Mouse (Mus musculus): ENCODE measurements around the gene Ica1. TPM values are rescaled to one million over a fixed set of nuclear protein-coding genes. Genes with fewer than 3 reads are reported as not detected.
A peak's percentile ranks its signal among the peaks of the same experiment; 100 is the strongest.

Gene Ica1
- total RNA-seq, 2 experiments from 2014 or later, result 6.8 to 8.0 TPM

GRCm38 (mm10) chr6:8744886-8745285, 33.4 kb downstream of the Ica1 start:
- intact Hi-C loops (cut with DNase I), result no loop called here
- DNase-seq, result no peak

GRCm38 (mm10) chr6:8744273-8744785, 34.0 kb downstream of the Ica1 start:
- no peak for DNase-seq
- intact Hi-C loops (cut with DNase I), result no loop called here

GRCm38 (mm10) chr6:8742449-8742848, 35.8 kb downstream of the Ica1 start:
- intact Hi-C loops (cut with DNase I), result no loop called here

GRCm38 (mm10) chr6:8741659-8742058, 36.6 kb downstream of the Ica1 start:
- intact Hi-C loops (cut with DNase I), result no loop called here
- DNase-seq, result no peak

More at GRCm38 (mm10) chr6:8742449-8742848, 35.8 kb downstream of the Ica1 start:
- no peak for DNase-seq

- intact Hi-C loops (cut with DNase I), result no loop called here
- no peak for DNase-seq
Measured at GRCm38 (mm10) chr6:8740092-8740491, 38.2 kb downstream of the Ica1 start.

- DNase-seq, result no peak
- intact Hi-C loops (cut with DNase I), result loop anchor here (5.0 kb wide), 1 partner anchor 1006 kb away; no protein-coding TSS in a partner anchor
Measured at GRCm38 (mm10) chr6:8738396-8738795, 39.9 kb downstream of the Ica1 start.

GRCm38 (mm10) chr6:8736493-8736820, 41.8 kb downstream of the Ica1 start:
- no peak for DNase-seq
- intact Hi-C loops (cut with DNase I), result loop anchor here (1.0 to 5.0 kb wide), 4 partner anchors 94 to 1004 kb away; no protein-coding TSS in a partner anchor

GRCm38 (mm10) chr6:8735657-8736492, 42.4 kb downstream of the Ica1 start:
- intact Hi-C loops (cut with DNase I), result loop anchor here (1.0 to 5.0 kb wide), 4 partner anchors 95 to 1004 kb away; no protein-coding TSS in a partner anchor
- DNase-seq, result peak; percentile 58 to 69

- intact Hi-C loops (cut with DNase I), result loop anchor here (5.0 kb wide), 1 partner anchor 1003 kb away; no protein-coding TSS in a partner anchor
- no peak for DNase-seq
Measured at GRCm38 (mm10) chr6:8735044-8735443, 43.2 kb downstream of the Ica1 start.

- DNase-seq, result no peak
- intact Hi-C loops (cut with DNase I), result no loop called here
Measured at GRCm38 (mm10) chr6:8732492-8732891, 45.8 kb downstream of the Ica1 start.

GRCm38 (mm10) chr6:8731656-8732191, 46.6 kb downstream of the Ica1 start:
- intact Hi-C loops (cut with DNase I), result no loop called here
- DNase-seq, result no peak

GRCm38 (mm10) chr6:8730433-8730832, 47.9 kb downstream of the Ica1 start:
- intact Hi-C loops (cut with DNase I), result no loop called here
- DNase-seq, result no peak

- DNase-seq, result no peak
- intact Hi-C loops (cut with DNase I), result no loop called here
Measured at GRCm38 (mm10) chr6:8727806-8728205, 50.5 kb downstream of the Ica1 start.

- DNase-seq, result no peak
- intact Hi-C loops (cut with DNase I), result no loop called here
Measured at GRCm38 (mm10) chr6:8725610-8726009, 52.7 kb downstream of the Ica1 start.

GRCm38 (mm10) chr6:8719692-8720091, 58.6 kb downstream of the Ica1 start:
- intact Hi-C loops (cut with DNase I), result no loop called here
- DNase-seq, result no peak

- DNase-seq, result no peak
- intact Hi-C loops (cut with DNase I), result no loop called here
Measured at GRCm38 (mm10) chr6:8717967-8718366, 60.3 kb downstream of the Ica1 start.

- intact Hi-C loops (cut with DNase I), result no loop called here
- DNase-seq, result no peak
Measured at GRCm38 (mm10) chr6:8716539-8716938, 61.7 kb downstream of the Ica1 start.

GRCm38 (mm10) chr6:8711246-8711645, 67.0 kb downstream of the Ica1 start:
- intact Hi-C loops (cut with DNase I), result no loop called here

GRCm38 (mm10) chr6:8694636-8695514, 83.4 kb downstream of the Ica1 start:
- intact Hi-C loops (cut with DNase I), result loop anchor here (5.0 kb wide), 2 partner anchors 183 to 418 kb away; no protein-coding TSS in a partner anchor
- DNase-seq, result peak; percentile 31 to 41

More at GRCm38 (mm10) chr6:8711246-8711645, 67.0 kb downstream of the Ica1 start:
- no peak for DNase-seq

- intact Hi-C loops (cut with DNase I), result loop anchor here (5.0 kb wide), 2 partner anchors 182 to 417 kb away; no protein-coding TSS in a partner anchor
- DNase-seq, result no peak
Measured at GRCm38 (mm10) chr6:8693926-8694635, 84.2 kb downstream of the Ica1 start.

All from heart, postnatal 36 days (tissue).